Mouse (Mus musculus) C2C12 (cell line): ENCODE measurements at regions not wholly inside any gene's neighbourhood (a gene's known extent, or its start where the extent isn't known, plus 50 kb on each side); places are given as distances from the start of the nearest gene placed in this dataset.

Experiments used
- CEBPB ChIP-seq: IDR thresholded peaks from one replicate; pipeline ENCODE4 v1.6.1; 2011; ENCODE audit warnings: low read depth, mild to moderate bottlenecking, control low read depth, moderate library complexity
- CTCF ChIP-seq: IDR thresholded peaks from one replicate; pipeline ENCODE4 v1.5.1; 2011; ENCODE audit not compliant: control insufficient read depth, insufficient read depth, insufficient read length
- FOSL1 ChIP-seq: IDR thresholded peaks from one replicate; pipeline ENCODE4 v1.8.0; 2011; ENCODE audit warnings: mild to moderate bottlenecking, low read length; ENCODE audit not compliant: poor library complexity, insufficient read depth, severe bottlenecking
- MAX ChIP-seq: IDR thresholded peaks from one replicate; pipeline ENCODE4 v1.6.1; 2011; ENCODE audit warnings: mild to moderate bottlenecking, control low read depth
- MYOD1 ChIP-seq: IDR thresholded peaks from one replicate; pipeline ENCODE4 v1.6.1; 2011; ENCODE audit warnings: low read depth; ENCODE audit not compliant: control insufficient read depth, insufficient read length
- MYOG ChIP-seq: IDR thresholded peaks from one replicate; pipeline ENCODE4 v1.6.1; 2011; ENCODE audit not compliant: control insufficient read depth, insufficient read length; ENCODE audit errors: extremely low read depth
- USF1 ChIP-seq: IDR thresholded peaks from one replicate; pipeline ENCODE4 v1.6.1; 2011; ENCODE audit warnings: low read depth, mild to moderate bottlenecking, control low read depth, moderate library complexity

- TF ChIP-seq CTCF (no peak), MAX (no peak), USF1 (no peak), CEBPB (no peak), MYOD1 (no peak), FOSL1 (no peak), MYOG (no peak)
Measured at GRCm38 (mm10) chr16:74756720-74757345, 345.2 kb upstream of the Robo2 start.
